Mouse (Mus musculus) embryonic facial prominence, embryonic 11.5 days (tissue): ENCODE measurements around the gene Tpm3. TPM values are rescaled to one million over a fixed set of nuclear protein-coding genes. Genes with fewer than 3 reads are reported as not detected.

Source experiments
- ATAC-seq: fragments of 200-750 bp; cut with Nextera tagmentation; replicated peaks from 2 replicates; pipeline ENCODE4 v1.8.0; 2017; ENCODE audit warnings: low read depth; ENCODE audit not compliant: insufficient number of reproducible peaks, low FRiP score, low TSS enrichment
- DNase-seq: peaks from one replicate; pipeline ENCODE4 v3.0.0-alpha.2; 2015; ENCODE audit warnings: low spot score
- H3K27ac ChIP-seq: fragments of 300-500 bp; sonication (generic); replicated peaks from 2 replicates; pipeline ENCODE4 v1.5.1; 2014; ENCODE audit warnings: mild to moderate bottlenecking, low read depth, low read length, control low read depth
- H3K27me3 ChIP-seq: fragments of 300-500 bp; sonication (generic); 2 replicates; pipeline ENCODE4 v1.6.1; 2014; ENCODE audit warnings: mild to moderate bottlenecking, low read length, moderate library complexity, mixed read lengths; ENCODE audit not compliant: control insufficient read depth, insufficient read depth
- H3K36me3 ChIP-seq: fragments of 300-500 bp; sonication (generic); replicated peaks from 2 replicates; pipeline ENCODE4 v1.6.1; 2014; ENCODE audit warnings: low read depth, mild to moderate bottlenecking, low read length, moderate library complexity, mixed read lengths; ENCODE audit not compliant: control insufficient read depth, insufficient read depth
- H3K4me1 ChIP-seq: fragments of 300-500 bp; sonication (generic); 2 replicates; pipeline ENCODE4 v1.6.1; 2014; ENCODE audit warnings: low read length, mixed read lengths; ENCODE audit not compliant: control insufficient read depth, insufficient read depth
- H3K4me2 ChIP-seq: fragments of 300-500 bp; sonication (generic); 2 replicates; pipeline ENCODE4 v1.6.1; 2014; ENCODE audit warnings: low read depth, mild to moderate bottlenecking, control low read depth, low read length, moderate library complexity
- H3K4me3 ChIP-seq: fragments of 300-500 bp; sonication (generic); 2 replicates; pipeline ENCODE4 v1.5.1; 2014; ENCODE audit warnings: low read depth, low read length, control low read depth
- H3K9ac ChIP-seq: fragments of 300-500 bp; sonication (generic); replicated peaks from 2 replicates; pipeline ENCODE4 v1.6.1; 2014; ENCODE audit warnings: mild to moderate bottlenecking, control low read depth, low read length
- H3K9me3 ChIP-seq: fragments of 300-500 bp; sonication (generic); replicated peaks from 2 replicates; pipeline ENCODE4 v1.6.1; 2016; ENCODE audit warnings: mild to moderate bottlenecking, low read length, inconsistent platforms, mixed read lengths; ENCODE audit not compliant: control insufficient read depth
- WGBS: fragments of 180-500 bp; shearing (Covaris S2); extraction: QIAGEN DNeasy Blood & Tissue Kit; methylation state at CpG from one replicate; pipeline ENCODE4 v1.1.7; 2014; 5-methylcytosine and 5-hydroxymethylcytosine counted together
- polyA plus RNA-seq: library from polyadenylated mRNA; unstranded; fragments of >200 nt; fragmentation: Nextera tagmentation; extraction: Ambion mirVana; gene quantifications from 2 replicates; pipeline ENCODE4 v1.2.1, GENCODE M21; 2014

The Tpm3 gene
- polyA plus RNA-seq, 1 experiment from 2014 or later = 574 TPM

GRCm38 (mm10) chr3:90062539-90062938 lies 9.9 kb upstream of the Tpm3 start:
- no peak overlapping the region for H3K4me3 ChIP-seq
- H3K4me1 ChIP-seq = no peaks in the 10 kb centered on the region
- no peak overlapping the region for H3K9ac ChIP-seq
- H3K27me3 ChIP-seq = no peaks in the 10 kb centered on the region
- ATAC-seq (no peak), DNase-seq (no peak)
- H3K27ac ChIP-seq = no peak overlapping the region
- WGBS = 73% methylated on average over 2 of the region's 2 CpGs
- H3K4me2 ChIP-seq = no peak overlapping the region
- H3K36me3 ChIP-seq = peaks cover 3% of the 10 kb centered on the region
- H3K9me3 ChIP-seq = no peaks in the 10 kb centered on the region

- Histone ChIP-seq H3K4me3 (no peak overlapping the region), H3K36me3 (peaks cover 3% of the 10 kb centered on the region), H3K4me1 (no peaks in the 10 kb centered on the region), H3K27ac (no peak overlapping the region), H3K4me2 (no peak overlapping the region), H3K9ac (no peak overlapping the region), H3K27me3 (no peaks in the 10 kb centered on the region), H3K9me3 (no peaks in the 10 kb centered on the region)
- ATAC-seq (no peak), DNase-seq (no peak)
- 86% methylated on average over 3 of the region's 3 CpGs for WGBS
Observed at GRCm38 (mm10) chr3:90064383-90064782, 8.1 kb upstream of the Tpm3 start.

DNA sequence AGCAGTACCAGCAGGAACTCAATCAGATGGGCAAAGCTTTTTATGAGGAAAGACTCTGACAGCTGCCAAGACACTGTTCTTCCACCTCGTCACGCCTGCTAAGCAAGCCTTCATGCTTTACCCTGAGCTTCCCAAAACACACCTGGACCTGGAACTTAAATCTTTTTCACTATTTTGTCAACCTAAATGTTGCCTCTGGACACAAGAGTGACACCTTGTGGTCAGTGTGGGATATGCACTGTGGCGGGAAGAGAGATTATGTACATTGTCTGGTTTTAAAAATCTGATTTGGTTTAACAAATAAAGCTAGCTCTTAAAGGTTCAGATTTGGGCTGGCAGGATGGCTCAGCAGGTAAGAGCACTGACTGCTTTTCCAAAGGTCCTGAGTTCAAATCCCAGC lies 6.9 kb upstream of the Tpm3 start:
- no peak overlapping the region for H3K4me3 ChIP-seq
- no peak overlapping the region for H3K27ac ChIP-seq
- 70% methylated on average over 3 of the region's 3 CpGs for WGBS
- H3K27me3 ChIP-seq = no peaks in the 10 kb centered on the region
- no peak for ATAC-seq
- no peak overlapping the region for H3K9ac ChIP-seq
- peaks cover 3% of the 10 kb centered on the region for H3K36me3 ChIP-seq
- H3K4me2 ChIP-seq = no peak overlapping the region
- no peaks in the 10 kb centered on the region for H3K9me3 ChIP-seq
- no peaks in the 10 kb centered on the region for H3K4me1 ChIP-seq
- DNase-seq = peak; percentile 68

- Histone ChIP-seq H3K27ac (no peak overlapping the region), H3K36me3 (no peaks in the 10 kb centered on the region), H3K4me1 (no peaks in the 10 kb centered on the region), H3K9me3 (no peaks in the 10 kb centered on the region), H3K9ac (no peak overlapping the region), H3K4me3 (no peak overlapping the region), H3K4me2 (no peak overlapping the region), H3K27me3 (no peaks in the 10 kb centered on the region)
- ATAC-seq = no peak
- 84% methylated on average over 4 of the region's 4 CpGs for WGBS
- no peak for DNase-seq
Observed at GRCm38 (mm10) chr3:90067851-90068250, 4.6 kb upstream of the Tpm3 start.

DNA sequence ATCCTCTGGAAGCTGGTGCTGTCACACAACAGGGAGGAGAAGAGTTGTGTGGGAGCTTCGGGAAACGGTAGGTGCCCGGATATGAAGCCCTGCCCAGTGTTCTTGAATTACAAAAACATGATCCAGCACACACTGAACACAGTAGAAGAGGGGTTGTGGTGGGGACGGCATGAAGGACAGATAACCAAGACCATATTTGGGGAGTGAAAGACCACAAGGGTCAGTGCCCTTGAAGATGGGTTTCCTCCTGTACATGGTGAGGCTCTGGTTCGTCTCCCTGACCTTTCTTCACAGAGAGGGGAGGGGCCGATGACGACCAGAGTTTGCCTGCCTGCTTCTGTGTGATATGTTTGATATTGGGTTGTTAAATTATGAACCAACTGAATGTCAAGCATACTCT lies 2.8 kb upstream of the Tpm3 start:
- 70% methylated on average over 7 of the region's 7 CpGs for WGBS
- Histone ChIP-seq H3K4me1 (no peaks in the 10 kb centered on the region), H3K4me2 (no peak overlapping the region), H3K36me3 (no peaks in the 10 kb centered on the region), H3K27ac (no peak overlapping the region), H3K9me3 (no peaks in the 10 kb centered on the region), H3K27me3 (no peaks in the 10 kb centered on the region), H3K9ac (no peak overlapping the region), H3K4me3 (no peak overlapping the region)
- no peak for DNase-seq
- no peak for ATAC-seq

GRCm38 (mm10) chr3:90076921-90077716 lies 4.7 kb downstream of the Tpm3 start:
- peak; percentile 91 for DNase-seq
- no peaks in the 10 kb centered on the region; the same call in 1 of the 2 replicates for H3K4me1 ChIP-seq
- no peaks in the 10 kb centered on the region for H3K27me3 ChIP-seq
- H3K9me3 ChIP-seq = no peaks in the 10 kb centered on the region
- no peak overlapping the region for H3K27ac ChIP-seq
- ATAC-seq = no peak
- H3K9ac ChIP-seq = no peak overlapping the region
- WGBS = 13% methylated on average over 5 of the region's 5 CpGs
- H3K4me3 ChIP-seq = no peak overlapping the region
- H3K4me2 ChIP-seq = no peak overlapping the region
- no peaks in the 10 kb centered on the region for H3K36me3 ChIP-seq

DNA sequence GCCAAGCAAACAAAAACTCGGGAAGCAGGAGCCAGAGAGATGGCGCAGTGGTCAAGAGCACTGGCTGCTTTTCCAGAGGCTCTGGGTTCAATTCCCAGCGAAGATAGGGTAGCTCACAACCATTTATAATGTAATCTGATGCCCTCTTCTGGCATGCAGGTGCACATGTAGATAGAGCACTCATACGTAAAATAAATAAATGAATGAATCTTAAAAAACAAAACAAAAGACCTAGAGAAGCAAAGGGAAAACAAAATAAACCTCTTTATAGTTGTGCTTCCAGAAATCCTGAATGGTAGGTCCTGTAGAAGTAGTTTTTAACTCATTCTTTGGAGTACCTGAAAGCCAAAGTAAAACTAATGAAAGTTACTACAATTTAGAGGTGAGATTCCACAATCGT lies 5.8 kb downstream of the Tpm3 start:
- WGBS = 54% methylated on average over 5 of the region's 5 CpGs
- DNase-seq (no peak), ATAC-seq (no peak)
- no peaks in the 10 kb centered on the region for H3K27me3 ChIP-seq
- no peaks in the 10 kb centered on the region; the same call in 1 of the 2 replicates for H3K4me1 ChIP-seq
- H3K9ac ChIP-seq = no peak overlapping the region
- H3K36me3 ChIP-seq = no peaks in the 10 kb centered on the region
- no peak overlapping the region for H3K4me2 ChIP-seq
- no peaks in the 10 kb centered on the region for H3K9me3 ChIP-seq
- H3K27ac ChIP-seq = no peak overlapping the region
- H3K4me3 ChIP-seq = no peak overlapping the region

DNA sequence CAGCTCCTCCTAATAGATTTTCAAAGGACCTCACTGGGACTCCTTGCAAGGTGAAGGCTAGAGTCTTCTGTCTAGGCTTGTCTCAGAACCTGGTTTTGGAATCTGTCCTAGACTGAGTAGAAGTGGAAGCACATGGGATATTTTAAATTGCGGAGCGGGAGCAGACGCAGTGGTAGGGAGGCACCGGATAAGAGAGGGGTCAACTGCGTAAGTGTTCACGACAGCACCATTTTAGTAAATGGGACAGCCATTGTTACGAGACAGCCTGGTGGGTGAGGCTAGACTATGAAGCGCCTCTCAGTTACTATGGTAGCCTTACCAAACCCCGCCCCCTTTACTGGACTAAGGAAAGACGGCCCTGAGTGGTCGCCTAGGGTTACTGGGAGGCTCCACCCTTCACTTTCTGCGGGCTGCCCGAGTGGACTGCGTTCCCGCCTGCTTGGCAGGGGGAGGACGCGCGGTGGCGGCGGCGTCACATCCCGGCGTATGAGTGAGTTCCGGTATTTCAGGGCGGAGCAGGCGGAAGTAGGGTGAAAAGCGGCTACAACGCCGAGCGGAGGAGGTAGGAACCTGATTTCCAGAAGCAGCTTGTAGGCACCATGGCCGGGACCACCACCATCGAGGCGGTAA lies 6.8 kb downstream of the Tpm3 start:
- Histone ChIP-seq H3K9ac (peak overlapping the region; percentile 91), H3K27me3 (no peaks in the 10 kb centered on the region), H3K4me1 (no peaks in the 10 kb centered on the region; the same call in 1 of the 2 replicates), H3K4me2 (peak overlapping the region; percentile 76), H3K36me3 (no peaks in the 10 kb centered on the region), H3K9me3 (no peaks in the 10 kb centered on the region), H3K4me3 (peak overlapping the region; percentile 86), H3K27ac (peak overlapping the region; percentile 92)
- under 1% methylated on average over 33 of the region's 33 CpGs for WGBS
- peak; percentile 96 for ATAC-seq
- DNase-seq = peak; percentile 97
